Mouse (Mus musculus) frontal cortex, postnatal 25 days (tissue): Measurements from ENCODE around the gene Chd9.

ENCODE experiments used
- DNase-seq, 2 experiments: peaks; one replicate each; pipeline ENCODE4 v3.0.0; 2022; ENCODE audit warnings: low spot score in 2 of 2

The Chd9 gene

GRCm38 (mm10) chr8:90839725-90840714, 11.9 kb downstream of the Chd9 start:
- no peak for DNase-seq

DNA sequence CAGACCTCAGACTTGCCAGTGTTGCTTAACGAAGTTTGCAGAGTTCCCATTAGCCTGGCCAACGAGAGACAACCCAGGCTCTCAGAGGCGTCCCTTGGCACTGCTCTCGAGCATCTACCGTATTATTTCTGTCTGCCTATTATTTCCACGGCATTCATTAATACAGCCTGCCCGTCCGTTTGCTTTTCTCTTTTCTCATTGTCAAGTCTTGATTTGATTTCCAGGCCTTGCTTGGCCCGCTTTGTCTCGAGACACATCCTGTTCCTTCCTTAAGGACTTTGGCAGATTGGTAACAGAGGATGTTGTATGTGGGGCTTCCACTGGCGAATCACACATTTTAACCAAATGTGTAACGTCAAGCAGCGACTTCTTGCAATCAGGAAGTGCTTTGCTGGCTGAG, 13.2 kb downstream of the Chd9 start:
- no peak for DNase-seq

GRCm38 (mm10) chr8:90843127-90843526, 15.0 kb downstream of the Chd9 start:
- DNase-seq: no peak

DNA sequence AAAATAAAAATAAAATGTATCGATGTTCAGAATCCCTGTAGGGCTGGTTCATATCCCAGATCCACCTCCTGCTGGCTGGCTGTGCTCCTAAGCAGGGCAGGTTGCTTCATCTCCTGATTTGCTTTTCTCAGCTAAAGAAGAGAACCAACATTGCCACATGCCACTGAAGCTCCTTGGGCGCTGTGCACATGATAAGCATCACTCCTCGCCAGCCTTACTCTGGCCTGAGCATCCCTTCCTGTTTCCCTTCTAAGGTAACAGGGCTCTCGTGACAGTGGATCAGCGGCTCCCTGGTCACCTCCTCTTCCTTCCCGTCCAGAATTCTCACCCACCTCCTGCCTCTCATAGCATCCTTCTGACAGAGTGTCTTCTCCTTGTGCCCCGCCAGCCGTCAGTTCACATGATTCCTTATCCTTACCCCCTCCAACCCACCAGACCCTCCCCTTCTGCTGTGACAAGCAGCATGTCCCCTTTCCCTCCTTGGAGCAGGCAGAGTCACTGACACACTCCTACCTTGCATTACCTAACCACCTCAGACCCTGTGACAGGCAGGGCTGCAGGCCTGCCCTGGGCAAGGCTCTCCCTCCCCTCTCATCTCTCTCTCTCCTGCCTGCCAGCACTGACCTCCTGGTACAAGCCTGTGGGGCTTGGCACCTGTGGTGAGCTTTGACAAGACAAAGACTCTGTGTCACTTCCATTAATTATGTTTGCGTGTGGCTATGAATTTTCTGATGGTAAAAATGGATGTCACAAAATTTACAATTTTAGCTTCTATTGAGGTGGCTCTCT, 16.2 kb downstream of the Chd9 start:
- DNase-seq: no peak

GRCm38 (mm10) chr8:90847980-90848379, 19.8 kb downstream of the Chd9 start:
- no peak for DNase-seq

DNA sequence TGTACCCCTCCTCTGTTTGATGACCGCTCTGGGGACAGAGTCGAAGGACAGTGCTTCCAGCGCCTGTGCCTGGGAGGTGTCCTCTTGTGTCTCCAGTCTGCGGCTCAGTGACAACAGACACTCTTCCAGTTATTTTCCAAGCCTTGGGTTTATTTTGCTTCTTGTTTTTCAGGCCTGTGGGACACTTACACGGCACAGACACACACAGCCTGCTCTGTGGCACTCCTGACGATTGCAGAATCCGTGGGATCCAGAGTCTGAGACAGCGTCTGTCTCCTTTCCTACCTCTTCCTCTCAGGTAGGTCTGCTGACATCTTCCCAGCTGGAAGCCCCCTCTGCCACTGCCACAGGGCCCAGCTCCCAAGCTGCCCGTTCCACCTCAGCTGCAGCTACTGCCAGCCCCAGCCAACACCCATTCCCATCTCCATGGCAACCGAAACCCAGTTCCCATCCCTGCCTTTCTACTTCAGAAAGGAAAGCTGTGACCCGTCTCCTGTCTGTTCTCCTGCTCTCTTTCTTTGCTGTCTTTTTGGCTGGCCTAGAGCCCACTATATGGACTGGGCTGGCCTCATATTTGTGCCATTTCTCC, 21.4 kb downstream of the Chd9 start:
- DNase-seq: no peak

DNA sequence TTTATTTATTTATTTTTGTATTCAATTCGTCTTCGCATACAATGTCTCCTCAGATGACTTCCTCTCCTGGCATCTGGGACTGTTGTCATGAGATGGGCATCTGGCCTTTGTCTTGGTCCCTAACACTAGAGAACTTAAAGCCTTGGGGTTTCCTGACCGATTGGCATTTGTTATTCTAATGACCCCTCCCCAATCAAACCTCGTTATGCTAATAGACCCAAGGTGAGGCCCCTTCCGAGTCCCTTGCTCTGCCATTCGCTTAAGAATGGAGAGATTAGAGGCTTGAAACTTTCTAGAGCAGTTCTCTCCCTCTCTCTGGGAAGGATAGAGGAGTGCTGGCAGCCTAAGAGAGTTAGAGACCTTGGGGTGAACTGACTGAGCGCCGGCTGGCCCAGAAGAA, 23.4 kb downstream of the Chd9 start:
- DNase-seq: no peak

- DNase-seq: no peak
These were observed 26.0 kb downstream of the Chd9 start for GRCm38 (mm10) chr8:90853971-90854670.

DNA sequence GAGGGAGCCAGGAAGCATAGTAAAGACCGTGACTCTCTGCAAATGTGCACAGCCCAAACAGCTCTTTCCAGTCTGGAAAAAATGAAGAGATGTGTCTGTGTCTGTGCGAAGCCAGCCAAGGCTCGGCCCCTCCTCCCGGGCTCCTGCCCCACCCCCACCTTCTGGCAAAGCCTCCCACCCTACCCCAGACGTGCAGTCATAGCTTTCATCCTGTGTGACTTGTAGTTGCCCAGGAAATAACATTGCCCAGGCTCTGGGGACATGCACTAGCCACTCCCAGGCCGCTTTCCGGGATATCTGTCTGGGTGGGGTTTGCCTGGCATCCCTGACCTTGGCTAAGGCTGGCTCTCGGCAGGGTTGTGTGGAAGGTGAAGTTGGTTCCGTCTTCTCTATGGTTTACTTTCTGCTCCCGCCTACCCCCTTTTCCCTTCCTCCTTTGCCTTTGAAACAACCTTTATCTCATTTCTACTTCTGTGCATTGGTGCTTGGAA, 26.6 kb downstream of the Chd9 start:
- no peak for DNase-seq

DNA sequence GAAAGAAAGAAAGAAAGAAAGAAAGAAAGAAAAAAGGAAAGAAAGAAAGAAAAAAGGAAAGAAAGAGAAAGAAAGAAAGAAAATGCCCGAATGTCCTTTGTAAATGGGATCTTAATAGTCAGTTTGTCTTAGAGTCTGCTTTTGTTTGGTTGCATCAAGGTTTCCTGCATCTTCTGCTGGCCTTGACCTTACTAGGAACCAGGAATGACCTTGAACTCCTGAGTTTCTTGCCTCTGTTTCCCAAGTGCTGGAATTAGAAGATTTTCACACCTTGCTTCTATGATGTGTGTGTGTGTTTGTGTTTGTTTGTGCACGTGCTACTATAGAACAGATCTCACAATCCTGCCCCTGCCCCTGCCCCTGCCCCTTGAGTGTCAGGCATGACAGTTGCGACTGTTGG, 28.0 kb downstream of the Chd9 start:
- no peak for DNase-seq

GRCm38 (mm10) chr8:90856952-90857351, 28.8 kb downstream of the Chd9 start:
- no peak for DNase-seq

GRCm38 (mm10) chr8:90858071-90858470, 29.9 kb downstream of the Chd9 start:
- no peak for DNase-seq

- DNase-seq: peak in 1 of 2 experiments; percentile 42
These were observed 33.3 kb downstream of the Chd9 start for GRCm38 (mm10) chr8:90861266-90861944.

DNA sequence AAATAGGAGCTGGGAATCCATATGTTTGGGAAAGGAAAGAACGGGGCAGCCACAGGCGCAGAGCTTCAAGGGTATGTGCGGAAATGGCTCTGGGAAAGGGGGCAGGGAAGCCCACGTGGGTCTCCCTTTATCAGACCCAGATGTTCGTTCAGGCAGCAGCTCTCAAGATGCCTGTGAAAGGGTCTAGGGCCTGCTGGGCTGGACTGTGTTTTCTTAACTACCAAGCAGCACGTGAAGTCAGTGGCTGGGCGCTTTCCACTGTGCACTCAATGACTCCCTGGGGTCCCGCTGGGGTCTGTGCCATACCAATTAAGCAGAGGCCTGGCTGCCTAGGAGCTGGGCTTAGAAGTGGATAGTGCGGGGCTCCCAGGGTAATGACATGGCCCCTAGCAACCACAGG, 33.9 kb downstream of the Chd9 start:
- no peak for DNase-seq

- no peak for DNase-seq
These were observed 38.9 kb downstream of the Chd9 start for GRCm38 (mm10) chr8:90867061-90867460.

- DNase-seq: no peak
These were observed 39.8 kb downstream of the Chd9 start for GRCm38 (mm10) chr8:90867911-90868310.

DNA sequence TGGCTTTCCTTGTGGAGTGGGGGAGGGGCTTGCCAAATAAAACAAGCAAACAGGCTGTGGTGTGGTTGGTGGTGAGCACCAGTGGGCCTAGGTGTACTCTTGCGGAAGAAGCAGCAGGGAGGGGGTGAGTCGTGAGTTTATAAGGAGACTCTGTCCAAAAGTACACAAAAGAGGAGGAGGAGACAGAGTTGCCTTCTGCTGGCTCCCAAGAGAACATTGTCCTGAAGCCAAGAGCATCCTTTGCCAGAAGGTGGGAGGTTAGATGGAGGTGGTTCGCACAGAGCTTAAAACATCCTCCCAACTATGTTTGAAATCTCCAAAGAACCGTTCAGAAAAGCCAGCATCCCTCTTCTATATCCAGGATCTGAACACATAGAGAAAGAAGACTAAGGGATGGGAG, 40.2 kb downstream of the Chd9 start:
- DNase-seq: peak; percentile 24 to 43

GRCm38 (mm10) chr8:90869071-90869919, 41.1 kb downstream of the Chd9 start:
- peak; percentile 50 to 65 for DNase-seq

DNA sequence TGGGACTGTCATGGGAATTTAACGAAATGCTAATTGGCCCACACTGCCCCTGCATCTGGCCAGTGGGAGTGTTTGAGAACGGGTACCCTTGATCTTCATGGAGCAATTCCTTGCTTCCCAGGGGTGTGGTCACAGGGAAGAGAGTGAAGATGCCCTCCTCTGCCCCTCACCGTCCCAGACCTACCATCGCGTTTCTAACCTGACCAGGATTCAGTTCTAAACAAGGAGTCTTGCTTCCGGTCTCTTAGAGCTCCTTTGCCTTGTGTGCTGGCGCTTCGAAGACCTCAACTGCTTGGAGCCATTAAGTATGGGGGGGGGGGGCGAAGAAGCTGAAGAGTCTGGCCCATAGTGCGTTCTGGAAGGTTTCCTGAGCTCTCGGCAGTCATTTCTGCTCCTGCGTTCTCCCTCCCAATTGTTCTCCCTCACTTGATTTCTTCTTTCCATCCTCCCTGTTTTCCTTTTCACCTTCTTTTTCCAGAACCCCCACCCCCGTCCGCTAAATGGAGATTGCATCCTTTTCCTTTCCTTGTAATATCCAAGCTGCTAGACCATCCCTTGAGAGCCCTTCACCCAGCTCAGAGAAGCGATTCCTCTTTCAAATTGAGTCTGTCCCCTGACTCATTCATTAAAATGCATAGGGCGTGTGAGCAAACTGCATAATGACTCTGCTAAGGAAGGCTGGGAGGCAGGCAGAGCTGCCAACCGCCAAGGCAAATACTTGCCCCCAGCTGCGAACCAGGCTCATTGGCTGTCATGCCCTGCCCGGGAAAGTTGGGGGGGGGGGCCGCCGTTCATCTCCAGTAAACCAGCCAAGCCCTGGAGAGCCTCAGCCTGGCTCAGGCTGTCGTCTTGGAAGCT, 42.0 kb downstream of the Chd9 start:
- peak in 1 of 2 experiments; percentile 47 for DNase-seq
